In the genomic region with DNA sequence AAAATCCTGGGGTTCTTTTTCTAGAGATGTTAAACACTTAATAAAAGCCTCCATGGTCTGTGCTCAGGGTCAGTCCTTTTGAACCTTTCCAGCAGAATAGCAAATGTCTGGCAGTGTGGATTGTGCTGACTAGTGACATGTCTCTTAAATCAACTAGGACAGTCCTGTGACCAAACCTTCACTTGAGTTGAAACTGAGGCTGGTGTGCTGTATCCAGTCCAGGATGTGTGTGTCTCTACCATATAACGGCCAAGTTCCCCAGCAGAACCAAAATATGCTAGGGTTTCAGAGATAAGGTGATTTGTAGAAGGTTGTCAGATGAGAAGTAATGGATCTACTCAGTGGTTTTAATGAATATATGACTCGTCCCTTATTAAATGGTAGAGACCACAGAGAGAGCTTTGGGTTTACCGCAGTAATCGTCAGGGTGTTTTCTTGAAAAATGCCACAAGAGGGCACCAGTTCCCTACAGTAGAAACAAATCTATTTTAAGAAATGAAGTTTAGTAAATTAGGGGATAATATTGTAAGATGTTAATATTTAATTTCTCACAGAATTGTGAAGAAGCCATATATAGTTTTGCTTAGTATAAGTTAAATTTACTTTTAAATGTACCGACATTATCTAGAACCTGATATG, we compare ENCODE assay signal across 8 mouse cellular contexts. TPM values are rescaled to one million over a fixed set of nuclear protein-coding genes. Genes with fewer than 3 reads are reported as not detected.
DNase-seq lines count a peak whose midpoint lies in the region; ATAC-seq and TF ChIP-seq lines count a peak whose summit lies in the region.

No protein-coding gene starts in this region.

- peaks cover 61% of the 10 kb centered on the region for H3K36me3 ChIP-seq in forebrain, embryonic 15.5 days
- peaks cover 7% of the 10 kb centered on the region; the same call in 1 of the 2 replicates for H3K36me3 ChIP-seq in forebrain, embryonic 11.5 days (ENCODE audit: control insufficient read depth, insufficient read depth, low read length)
- H3K36me3 ChIP-seq in liver, postnatal 0 days (replicated peaks; ENCODE audit: insufficient read depth, low read length): peaks cover 53% of the 10 kb centered on the region
- peaks cover 81% of the 10 kb centered on the region for H3K36me3 ChIP-seq in liver, embryonic 12.5 days
- H3K36me3 ChIP-seq in intestine, embryonic 15.5 days: peaks cover 6% of the 10 kb centered on the region; the same call in 1 of the 2 replicates

- peak; percentile 55 for TF ChIP-seq CTCF in liver, postnatal 0 days (IDR thresholded peaks at IDR 0.05; ENCODE audit: low read depth)
- peak; percentile 60 for TF ChIP-seq CTCF in Patski (IDR thresholded peaks at IDR 0.05)

- no peak overlapping the region for H3K27ac ChIP-seq in forebrain, embryonic 15.5 days (replicated peaks)
- H3K27ac ChIP-seq in forebrain, embryonic 11.5 days (ENCODE audit: low read depth, low read length): no peak overlapping the region
- H3K27ac ChIP-seq in liver, postnatal 0 days (ENCODE audit: low read depth): no peak overlapping the region
- H3K27ac ChIP-seq in liver, embryonic 12.5 days: no peak overlapping the region
- H3K27ac ChIP-seq in intestine, embryonic 15.5 days: no peak overlapping the region

- POLR2A ChIA-PET in Patski (lab: Charles Lee): no interaction called here

- in situ Hi-C loops in Patski (cut with MboI; ENCODE audit: low pct_unique_long_range_greater_than_20kb): no loop called here

- DNase-seq in forebrain, embryonic 11.5 days (ENCODE audit: low spot score): no peak
- DNase-seq in liver, postnatal 0 days: no peak
- DNase-seq in Patski (ENCODE audit: low read depth, low spot score): no peak
- DNase-seq in thymus, postnatal 4 days: peak; percentile 27
- no peak for DNase-seq in urinary bladder, adult 18-20 months (ENCODE audit: low spot score in 2 of 2)

- no peak overlapping the region for H3K9ac ChIP-seq in forebrain, embryonic 15.5 days (replicated peaks)
- H3K9ac ChIP-seq in forebrain, embryonic 11.5 days (ENCODE audit: low read length): no peak overlapping the region
- H3K9ac ChIP-seq in liver, postnatal 0 days (replicated peaks): no peak overlapping the region
- no peak overlapping the region for H3K9ac ChIP-seq in liver, embryonic 12.5 days
- H3K9ac ChIP-seq in intestine, embryonic 15.5 days: no peak overlapping the region

- no peaks in the 10 kb centered on the region for H3K27me3 ChIP-seq in forebrain, embryonic 15.5 days
- H3K27me3 ChIP-seq in forebrain, embryonic 11.5 days (ENCODE audit: control insufficient read depth, insufficient read depth, low read length): no peaks in the 10 kb centered on the region
- no peaks in the 10 kb centered on the region for H3K27me3 ChIP-seq in liver, postnatal 0 days (ENCODE audit: insufficient read depth, low read length)
- no peaks in the 10 kb centered on the region for H3K27me3 ChIP-seq in liver, embryonic 12.5 days (replicated peaks)
- no peaks in the 10 kb centered on the region for H3K27me3 ChIP-seq in Patski
- H3K27me3 ChIP-seq in intestine, embryonic 15.5 days (replicated peaks): no peaks in the 10 kb centered on the region

- H3K4me3 ChIP-seq in forebrain, embryonic 15.5 days: no peak overlapping the region
- H3K4me3 ChIP-seq in forebrain, embryonic 11.5 days (ENCODE audit: low read depth, low read length): no peak overlapping the region
- H3K4me3 ChIP-seq in liver, postnatal 0 days (ENCODE audit: low read depth, low read length): no peak overlapping the region
- H3K4me3 ChIP-seq in liver, embryonic 12.5 days: no peak overlapping the region
- H3K4me3 ChIP-seq in intestine, embryonic 15.5 days (replicated peaks): no peak overlapping the region

- H3K9me3 ChIP-seq in forebrain, embryonic 15.5 days: no peaks in the 10 kb centered on the region
- no peaks in the 10 kb centered on the region for H3K9me3 ChIP-seq in forebrain, embryonic 11.5 days (ENCODE audit: control insufficient read depth, low read length)
- no peaks in the 10 kb centered on the region for H3K9me3 ChIP-seq in liver, postnatal 0 days (ENCODE audit: low read length)
- H3K9me3 ChIP-seq in liver, embryonic 12.5 days (replicated peaks): no peaks in the 10 kb centered on the region
- no peaks in the 10 kb centered on the region for H3K9me3 ChIP-seq in intestine, embryonic 15.5 days

- CTCF ChIA-PET in Patski (lab: Charles Lee): interaction anchor here (1.2 kb wide), 1 partner anchor 24 kb away, joined by 3 read pairs; no protein-coding TSS in a partner anchor

- no peak for TF ChIP-seq EP300 in liver, postnatal 0 days (IDR thresholded peaks at IDR 0.05; ENCODE audit: low read depth)

- 60% methylated on average over 5 of the region's 5 CpGs for WGBS in forebrain, embryonic 15.5 days
- WGBS in forebrain, embryonic 11.5 days: 66% methylated on average over 5 of the region's 5 CpGs
- 53% methylated on average over 5 of the region's 5 CpGs for WGBS in liver, postnatal 0 days (ENCODE audit: insufficient replicate concordance)
- 65% methylated on average over 5 of the region's 5 CpGs for WGBS in liver, embryonic 12.5 days (ENCODE audit: insufficient replicate concordance)
- WGBS in intestine, embryonic 15.5 days: 56% methylated on average over 5 of the region's 5 CpGs

- H3K4me1 ChIP-seq in forebrain, embryonic 15.5 days: no peaks in the 10 kb centered on the region
- H3K4me1 ChIP-seq in forebrain, embryonic 11.5 days (replicated peaks; ENCODE audit: control insufficient read depth, insufficient read depth, low read length): no peaks in the 10 kb centered on the region
- peaks cover 8% of the 10 kb centered on the region for H3K4me1 ChIP-seq in liver, postnatal 0 days (ENCODE audit: insufficient read depth)
- H3K4me1 ChIP-seq in liver, embryonic 12.5 days: no peaks in the 10 kb centered on the region
- no peaks in the 10 kb centered on the region for H3K4me1 ChIP-seq in intestine, embryonic 15.5 days (replicated peaks)

- no peak overlapping the region for H3K4me2 ChIP-seq in forebrain, embryonic 15.5 days (replicated peaks)
- H3K4me2 ChIP-seq in forebrain, embryonic 11.5 days (ENCODE audit: low read depth, low read length, severe bottlenecking): no peak overlapping the region
- H3K4me2 ChIP-seq in liver, postnatal 0 days (ENCODE audit: low read depth, low read length): no peak overlapping the region
- H3K4me2 ChIP-seq in liver, embryonic 12.5 days: no peak overlapping the region
- no peak overlapping the region for H3K4me2 ChIP-seq in intestine, embryonic 15.5 days (replicated peaks)

- 0 out of 2 replicates have a peak, but pooled peaks have one; percentile 42 for ATAC-seq in forebrain, embryonic 15.5 days (replicated peaks)
- no peak for ATAC-seq in forebrain, embryonic 11.5 days (replicated peaks; ENCODE audit: low FRiP score)
- no peak for ATAC-seq in liver, postnatal 0 days
- ATAC-seq in liver, embryonic 12.5 days: no peak
- ATAC-seq in Patski: no peak
- 0 out of 2 replicates have a peak, but pooled peaks have one; percentile 15 for ATAC-seq in intestine, embryonic 15.5 days

RNA-seq across cellular contexts. Expression of a gene that starts 15.5 kb away (rescaled TPM):
- 10.3 and 11.2 TPM in 2 replicates for polyA plus RNA-seq in forebrain, embryonic 15.5 days (2015; fragmentation: Nextera tagmentation; extraction: Ambion mirVana)
- 24.2 and 24.5 TPM in 2 replicates for polyA plus RNA-seq in forebrain, embryonic 11.5 days (2014; fragmentation: Nextera tagmentation; extraction: Ambion mirVana)
- polyA plus RNA-seq in liver, postnatal 0 days (2015; fragmentation: Nextera tagmentation; extraction: Ambion mirVana): 2.7 and 2.8 TPM in 2 replicates
- polyA plus RNA-seq in liver, embryonic 12.5 days (2016; fragmentation: Nextera tagmentation; extraction: Ambion mirVana): 6.3 and 7.2 TPM in 2 replicates
- 13.8 TPM for polyA plus RNA-seq in Patski (2021)
- 8.2 and 9.2 TPM in 2 replicates for polyA plus RNA-seq in intestine, embryonic 15.5 days (2015; fragmentation: Nextera tagmentation; extraction: Ambion mirVana)

RNA-seq across cellular contexts. Expression of a gene that starts 44.4 kb away (rescaled TPM):
- 48.7 and 52.2 TPM in 2 replicates for polyA plus RNA-seq in forebrain, embryonic 15.5 days (2015; fragmentation: Nextera tagmentation; extraction: Ambion mirVana)
- polyA plus RNA-seq in forebrain, embryonic 11.5 days (2014; fragmentation: Nextera tagmentation; extraction: Ambion mirVana): 60.7 and 60.8 TPM in 2 replicates
- 15.1 and 18.5 TPM in 2 replicates for polyA plus RNA-seq in liver, postnatal 0 days (2015; fragmentation: Nextera tagmentation; extraction: Ambion mirVana)
- 21.8 and 22.2 TPM in 2 replicates for polyA plus RNA-seq in liver, embryonic 12.5 days (2016; fragmentation: Nextera tagmentation; extraction: Ambion mirVana)
- polyA plus RNA-seq in Patski (2021): 42.7 TPM
- polyA plus RNA-seq in intestine, embryonic 15.5 days (2015; fragmentation: Nextera tagmentation; extraction: Ambion mirVana): 52.0 and 57.2 TPM in 2 replicates

RNA-seq across cellular contexts. Expression of a gene that starts 44.4 kb away (rescaled TPM):
- 0.06 and 0.14 TPM in 2 replicates for polyA plus RNA-seq in forebrain, embryonic 15.5 days (2015; fragmentation: Nextera tagmentation; extraction: Ambion mirVana)
- polyA plus RNA-seq in forebrain, embryonic 11.5 days (2014; fragmentation: Nextera tagmentation; extraction: Ambion mirVana): 0.08 and 0.27 TPM in 2 replicates
- polyA plus RNA-seq in liver, postnatal 0 days (2015; fragmentation: Nextera tagmentation; extraction: Ambion mirVana): 0.95 and 1.1 TPM in 2 replicates
- 0.04 TPM in 2 replicates for polyA plus RNA-seq in liver, embryonic 12.5 days (2016; fragmentation: Nextera tagmentation; extraction: Ambion mirVana)
- not detected for polyA plus RNA-seq in Patski (2021)
- polyA plus RNA-seq in intestine, embryonic 15.5 days (2015; fragmentation: Nextera tagmentation; extraction: Ambion mirVana): 0.03 TPM in 1 of 2 replicates, not detected in the other

Comparison
In these comparisons a context has a peak if more than half of its experiments do, and no peak if none do; other contexts are left out.
1. ATAC-seq: peak in forebrain, embryonic 15.5 days (single experiment) and intestine, embryonic 15.5 days (single experiment); none in forebrain, embryonic 11.5 days (single experiment), liver, postnatal 0 days (single experiment), liver, embryonic 12.5 days (single experiment) and Patski (single experiment).